Mouse (Mus musculus): ENCODE measurements around the gene Trpm8.
A peak's percentile ranks its signal among the peaks of the same experiment; 100 is the strongest.

The Trpm8 gene

DNA sequence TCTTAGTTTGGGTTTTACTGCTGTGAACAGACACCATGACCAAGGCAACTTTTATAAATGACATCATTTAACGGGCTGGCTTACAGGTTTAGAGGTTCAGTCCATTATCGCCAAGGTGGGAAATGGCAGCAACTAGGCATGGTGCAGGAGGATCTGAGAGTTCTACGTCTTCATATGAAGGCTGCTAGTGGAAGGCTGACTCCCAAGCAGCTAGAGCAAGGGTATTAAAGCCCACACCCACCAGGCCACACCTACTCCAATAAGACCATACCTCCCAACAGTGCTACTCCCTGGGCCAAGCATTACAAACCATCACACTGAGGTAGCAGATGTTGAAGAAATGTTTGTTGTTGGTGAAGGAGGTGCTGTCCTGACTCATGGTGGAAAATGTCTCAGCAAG, 78.2 kb downstream of the Trpm8 start:
- DNase-seq (ENCODE audit: extremely low spot score, low spot score), result no peak

- no peak for DNase-seq (ENCODE audit: extremely low spot score, low spot score)
Observed at GRCm38 (mm10) chr1:88356616-88357015, 79.2 kb downstream of the Trpm8 start.

DNA sequence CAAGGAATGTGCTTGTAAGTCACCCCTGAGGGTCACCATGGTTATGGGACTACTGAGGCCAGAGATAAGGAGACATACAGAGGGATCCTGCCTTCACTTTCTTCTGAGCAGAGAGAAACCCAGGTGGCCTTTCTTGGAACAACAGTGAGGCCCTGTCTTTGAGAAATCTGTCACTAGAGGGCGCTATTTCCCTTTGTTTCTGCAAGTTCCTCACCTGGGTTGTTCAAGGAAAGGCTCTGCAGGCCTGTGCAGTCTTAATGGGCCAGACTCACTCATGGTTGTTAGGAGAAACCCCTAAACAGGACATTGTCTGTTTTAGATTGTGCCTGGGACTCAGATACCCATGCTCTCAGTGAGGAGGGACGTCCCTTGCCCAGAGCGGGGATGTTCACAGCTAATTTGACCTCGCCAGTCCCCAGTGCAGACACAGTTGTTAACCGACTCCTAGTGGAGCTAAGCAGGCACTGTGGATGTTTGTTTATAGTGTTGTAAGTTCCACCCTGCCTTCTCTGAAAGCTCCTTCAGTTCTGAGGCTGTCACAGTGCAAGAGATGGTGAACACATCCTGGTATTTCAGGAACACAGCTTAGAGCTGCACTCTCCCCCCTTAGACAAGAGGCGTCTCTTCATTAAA, 80.1 kb downstream of the Trpm8 start:
- DNase-seq (ENCODE audit: extremely low spot score, low spot score), result peak; percentile 69

DNA sequence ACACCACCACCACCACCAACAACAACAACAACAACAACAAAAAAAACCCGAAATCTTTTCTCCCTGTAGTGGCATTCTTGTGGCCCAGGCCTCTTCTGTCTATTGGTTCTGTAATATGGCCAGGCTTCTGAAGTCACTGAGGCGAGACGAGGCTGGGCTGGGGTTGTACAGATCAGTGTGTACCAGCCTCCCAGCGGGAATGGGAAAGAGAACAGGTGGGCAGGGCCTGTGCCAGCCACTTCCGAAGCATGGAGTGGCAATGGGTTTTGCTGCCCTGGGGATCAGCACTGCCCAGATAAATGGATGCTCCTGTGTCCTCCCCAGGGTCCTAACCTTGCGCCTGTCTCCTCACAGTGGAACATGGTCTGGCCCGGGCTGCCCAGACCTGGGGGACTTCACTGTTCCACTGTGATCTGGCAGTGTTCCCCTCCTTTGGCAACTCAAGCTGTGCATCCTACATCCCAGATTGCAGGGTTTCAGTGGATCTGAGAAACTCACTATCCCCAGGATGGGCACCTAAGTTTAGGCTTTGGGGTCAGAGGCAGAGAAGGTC, 80.7 kb downstream of the Trpm8 start:
- DNase-seq (ENCODE audit: extremely low spot score, low spot score), result no peak

DNA sequence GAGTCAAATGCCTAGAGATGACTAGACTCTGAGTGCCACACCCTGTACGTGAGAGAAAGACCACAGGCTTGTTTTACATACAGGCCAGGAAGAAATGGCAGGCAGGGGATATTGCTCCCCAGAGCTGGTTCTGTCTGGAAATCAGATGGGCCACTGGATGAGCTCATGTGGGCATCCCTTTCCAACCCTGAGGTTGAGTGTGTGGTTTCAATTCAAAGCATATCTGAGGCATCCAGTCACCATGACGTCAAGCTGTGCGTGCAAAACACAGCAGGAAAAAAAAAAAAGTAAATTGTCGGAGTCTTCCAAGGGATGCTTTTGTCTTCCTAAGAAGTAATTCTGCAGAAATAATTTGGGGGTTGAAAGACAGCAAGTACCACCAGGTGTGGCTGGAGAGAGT, 83.6 kb downstream of the Trpm8 start:
- DNase-seq (ENCODE audit: extremely low spot score, low spot score), result no peak

DNA sequence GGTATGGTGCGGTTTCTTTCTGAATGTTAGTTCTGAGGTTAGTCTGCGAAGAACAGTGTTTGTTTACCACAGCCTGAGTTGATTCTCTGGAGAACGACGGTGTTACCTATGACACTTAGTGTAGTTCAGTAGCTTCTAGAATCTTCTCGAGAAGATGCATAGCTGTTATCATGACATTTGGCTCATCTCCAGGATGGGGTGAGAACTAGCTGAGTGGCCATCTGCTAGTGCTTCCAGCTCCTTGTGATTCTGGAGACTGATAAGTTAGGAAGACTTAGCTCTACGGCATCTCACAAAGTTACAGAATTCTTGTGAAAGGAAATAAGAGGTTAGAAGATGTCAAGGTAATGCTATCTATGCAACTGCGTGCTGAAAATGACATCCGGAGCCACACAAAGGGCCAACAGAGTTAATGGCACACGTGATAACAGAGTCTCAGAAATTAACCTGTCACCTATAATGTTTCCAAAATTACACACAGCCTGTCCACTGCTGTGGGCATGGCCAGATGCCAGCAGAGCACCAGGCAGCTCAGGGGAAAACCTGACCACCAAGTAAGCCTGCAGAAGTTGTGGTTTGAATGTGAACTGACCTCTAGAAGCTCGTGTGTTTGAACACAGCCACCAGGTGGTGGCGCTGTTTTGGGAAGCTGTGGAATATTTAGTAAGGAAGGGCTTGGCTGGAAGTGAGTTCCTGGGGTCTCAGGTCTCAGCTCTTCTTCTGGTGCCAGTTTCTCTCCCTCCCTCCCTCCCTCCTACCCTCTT, 89.6 kb downstream of the Trpm8 start:
- DNase-seq (ENCODE audit: extremely low spot score, low spot score), result no peak

DNA sequence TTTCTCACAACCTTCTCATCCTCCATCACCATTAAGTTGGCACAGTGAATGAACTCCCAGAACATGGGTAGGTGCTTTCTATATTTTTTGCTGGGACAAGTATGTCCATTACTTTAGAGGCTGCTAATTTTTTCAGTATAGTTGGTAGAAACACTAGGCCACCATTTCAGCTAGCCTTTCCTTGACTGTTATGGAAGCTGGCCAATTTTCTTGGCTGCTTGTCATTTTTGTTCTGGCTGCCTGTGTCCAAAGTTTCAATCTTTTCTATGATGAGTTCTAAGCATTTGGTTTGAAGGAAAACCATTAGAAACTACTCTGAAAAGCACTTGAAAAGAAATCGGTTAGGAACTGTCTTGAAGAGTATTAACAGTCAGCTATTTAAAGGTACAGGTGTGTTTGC, 101.0 kb downstream of the Trpm8 start:
- DNase-seq (ENCODE audit: extremely low spot score, low spot score), result no peak

- DNase-seq (ENCODE audit: extremely low spot score, low spot score), result no peak
Observed at GRCm38 (mm10) chr1:88391632-88392031, 114.2 kb downstream of the Trpm8 start.

DNA sequence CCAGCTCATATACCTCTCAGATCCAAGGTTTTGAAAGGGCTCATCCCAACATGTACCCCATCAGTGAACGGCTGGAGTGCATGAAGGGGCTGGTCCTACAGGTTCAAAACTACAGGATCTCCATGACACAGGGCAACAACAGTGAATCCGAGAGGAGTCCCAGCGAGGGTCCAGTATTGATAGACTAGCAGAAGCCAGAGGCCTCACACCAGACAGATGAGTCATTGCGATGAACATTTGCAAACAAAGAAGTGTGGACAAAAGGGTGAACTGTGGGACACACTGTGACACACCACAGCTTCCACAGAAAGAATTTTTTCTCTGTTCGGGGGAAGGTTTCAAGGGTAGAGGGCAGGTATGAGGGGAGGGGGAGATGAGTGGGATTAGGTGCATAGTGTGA, 115.9 kb downstream of the Trpm8 start:
- DNase-seq (ENCODE audit: extremely low spot score, low spot score), result no peak

GRCm38 (mm10) chr1:88403378-88403777, 125.9 kb downstream of the Trpm8 start:
- DNase-seq (ENCODE audit: extremely low spot score, low spot score), result no peak

DNA sequence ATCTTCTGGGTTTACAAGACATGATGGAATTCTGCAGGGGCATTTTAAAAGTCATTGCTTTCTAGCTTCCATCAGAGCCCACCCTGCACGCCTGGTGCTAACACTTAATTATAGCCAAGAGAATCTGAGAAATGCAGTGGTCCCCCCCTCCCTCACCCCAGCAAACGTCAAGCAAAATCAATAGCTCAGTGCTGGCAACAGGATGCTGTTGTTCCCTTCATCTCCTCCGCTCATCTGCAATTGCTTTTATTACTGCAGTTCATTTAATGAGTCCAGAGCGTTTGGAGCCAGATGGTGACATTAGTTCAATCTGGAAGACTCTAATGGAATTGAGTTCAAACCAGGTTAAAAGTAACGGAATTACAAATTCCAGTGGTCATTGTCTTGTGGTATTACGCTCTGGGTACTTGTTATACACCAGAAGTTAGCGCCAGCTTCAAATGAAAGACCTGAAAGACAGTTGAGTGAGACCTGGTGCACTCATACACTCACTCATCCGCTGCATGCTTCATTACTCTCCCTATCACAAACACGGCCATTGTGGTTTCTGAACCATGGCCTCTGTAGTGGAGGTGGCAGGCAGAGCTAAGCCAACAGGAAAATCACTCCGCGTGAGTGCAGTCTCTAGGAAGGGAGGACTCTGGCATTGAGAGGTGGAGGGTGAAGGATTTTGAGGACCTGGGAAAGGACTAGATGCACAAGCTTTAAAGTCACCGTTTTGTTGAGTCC, 128.8 kb downstream of the Trpm8 start:
- DNase-seq (ENCODE audit: extremely low spot score, low spot score), result no peak

DNA sequence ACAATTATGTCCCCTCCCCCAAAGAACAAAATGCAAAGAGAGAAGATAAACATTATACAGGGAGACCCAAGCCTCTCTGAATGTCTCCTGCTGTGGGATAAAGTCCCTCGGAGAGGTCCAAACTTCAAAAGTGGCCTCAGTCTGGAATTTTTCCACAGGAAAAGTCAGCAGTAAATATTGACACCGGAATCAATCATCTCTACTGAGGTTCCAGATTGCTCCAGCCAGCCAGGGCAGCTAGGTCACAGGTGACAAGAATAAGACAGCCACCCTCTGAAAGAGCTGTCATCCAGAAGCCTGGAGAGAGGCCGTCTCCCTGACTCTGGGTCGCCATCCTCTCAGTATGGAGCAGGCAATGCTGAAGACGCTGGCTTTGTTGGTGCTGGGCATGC, 129.3 kb downstream of the Trpm8 start, which contains the start of gene Spp2:
Spp2 (plus strand) TSS at position 155 of the 392 bp plus-strand sequence.
- DNase-seq (ENCODE audit: extremely low spot score, low spot score), result no peak

GRCm38 (mm10) chr1:88408340-88408739, 130.9 kb downstream of the Trpm8 start:
- no peak for DNase-seq (ENCODE audit: extremely low spot score, low spot score)

- DNase-seq (ENCODE audit: extremely low spot score, low spot score), result no peak
Observed at GRCm38 (mm10) chr1:88412013-88412412, 134.6 kb downstream of the Trpm8 start.

DNA sequence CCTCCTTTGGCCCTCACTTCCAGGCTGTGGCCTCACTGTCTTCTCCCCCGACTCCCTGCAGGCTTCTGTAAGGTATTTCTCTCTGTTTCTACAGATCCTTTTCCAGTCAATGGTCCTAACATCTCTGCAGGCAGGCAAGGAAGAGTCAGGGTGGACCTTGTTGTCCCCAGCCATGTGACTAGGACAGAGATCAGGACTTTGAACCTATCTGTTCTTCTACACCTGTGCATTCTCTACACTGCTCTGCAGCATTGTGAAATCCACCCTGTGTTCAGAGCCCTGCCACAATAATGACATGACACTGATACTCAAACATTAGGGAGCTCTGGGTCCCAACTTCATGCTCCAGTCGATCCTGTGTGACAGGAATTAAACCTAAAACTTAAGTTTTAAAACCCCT, 141.5 kb downstream of the Trpm8 start:
- DNase-seq (ENCODE audit: extremely low spot score, low spot score), result no peak

DNA sequence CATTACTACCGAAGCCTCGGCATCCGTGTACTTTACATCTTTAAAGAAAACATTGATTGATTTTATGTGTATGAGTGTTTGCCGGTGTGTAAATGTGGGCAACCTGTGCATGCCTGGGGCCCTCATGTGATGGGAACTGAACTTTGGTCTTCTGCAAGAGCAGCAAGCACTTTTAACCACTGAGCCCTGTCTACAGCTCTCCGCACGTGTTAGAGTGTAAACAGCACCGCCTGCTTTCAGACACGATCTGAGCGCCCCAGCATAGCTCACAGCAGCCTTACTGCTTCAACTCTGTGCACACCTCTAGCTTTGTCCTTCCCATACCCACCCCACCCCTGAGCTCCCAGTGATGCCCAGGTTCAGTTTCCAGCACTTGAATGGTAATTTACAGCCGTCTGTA, 144.6 kb downstream of the Trpm8 start:
- no peak for DNase-seq (ENCODE audit: extremely low spot score, low spot score)

GRCm38 (mm10) chr1:88422846-88423395, 145.5 kb downstream of the Trpm8 start:
- DNase-seq (ENCODE audit: extremely low spot score, low spot score), result no peak

DNA sequence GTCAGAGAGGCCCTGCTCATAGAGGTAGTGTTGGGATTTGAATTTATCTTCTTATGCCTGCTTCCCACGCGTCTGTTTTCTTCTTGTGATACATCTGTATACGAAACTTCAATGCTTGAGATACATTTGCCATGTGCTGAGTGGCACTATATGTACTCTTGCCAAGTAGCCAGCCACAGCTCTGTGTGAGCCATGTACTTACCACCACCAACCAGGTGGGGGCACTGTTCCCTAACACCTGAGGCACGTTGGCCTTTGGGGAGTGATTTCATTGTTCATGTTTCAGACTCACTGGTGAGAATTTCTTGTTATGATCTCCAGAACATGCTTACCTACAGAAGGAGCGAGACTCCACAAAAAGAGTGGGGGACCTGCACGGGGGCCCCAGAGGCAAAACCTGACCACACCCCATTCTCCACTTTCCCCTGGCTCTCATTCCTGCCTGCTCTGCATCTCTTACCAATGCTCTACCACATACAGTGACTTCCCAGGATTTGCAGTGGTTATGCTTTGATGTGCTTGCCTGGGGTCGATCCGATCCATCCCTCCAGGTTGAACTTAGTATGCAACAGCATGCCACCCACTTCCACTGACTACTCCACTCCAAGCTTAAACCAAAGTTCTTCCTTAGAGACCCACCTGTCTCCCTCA, 147.3 kb downstream of the Trpm8 start:
- DNase-seq (ENCODE audit: extremely low spot score, low spot score), result peak; percentile 87

- DNase-seq (ENCODE audit: extremely low spot score, low spot score), result no peak
Observed at GRCm38 (mm10) chr1:88427987-88428741, 150.7 kb downstream of the Trpm8 start.

DNA sequence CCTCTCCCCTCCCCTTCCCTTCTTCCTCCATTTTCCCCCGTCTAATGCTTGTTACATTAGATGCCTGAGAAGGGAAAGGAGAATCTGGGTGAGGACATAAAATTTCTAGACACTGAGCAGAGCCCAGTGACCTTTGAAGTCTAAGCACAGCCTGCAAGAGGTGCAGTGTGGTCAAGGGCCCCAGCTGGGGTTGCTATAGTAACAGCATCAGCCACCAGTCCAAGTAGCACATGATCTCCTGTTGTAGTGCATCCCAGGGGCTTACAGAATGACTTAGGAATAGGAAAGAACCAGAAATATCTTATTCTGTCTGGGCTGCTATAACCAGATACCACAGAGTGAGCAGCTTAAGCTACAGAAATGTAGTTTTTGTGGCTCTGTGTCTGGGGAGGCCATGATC, 152.0 kb downstream of the Trpm8 start:
- DNase-seq (ENCODE audit: extremely low spot score, low spot score), result no peak

- DNase-seq (ENCODE audit: extremely low spot score, low spot score), result no peak
Observed at GRCm38 (mm10) chr1:88431262-88431661, 153.8 kb downstream of the Trpm8 start.

Measured in neural tube, embryonic 10.5 days (tissue).